Mouse (Mus musculus): ENCODE measurements around the gene Wdr70. TPM values are rescaled to one million over a fixed set of nuclear protein-coding genes. Genes with fewer than 3 reads are reported as not detected.

Wdr70 gene
- polyA plus RNA-seq, 1 experiment from 2014 or later = 73.0 TPM

DNA sequence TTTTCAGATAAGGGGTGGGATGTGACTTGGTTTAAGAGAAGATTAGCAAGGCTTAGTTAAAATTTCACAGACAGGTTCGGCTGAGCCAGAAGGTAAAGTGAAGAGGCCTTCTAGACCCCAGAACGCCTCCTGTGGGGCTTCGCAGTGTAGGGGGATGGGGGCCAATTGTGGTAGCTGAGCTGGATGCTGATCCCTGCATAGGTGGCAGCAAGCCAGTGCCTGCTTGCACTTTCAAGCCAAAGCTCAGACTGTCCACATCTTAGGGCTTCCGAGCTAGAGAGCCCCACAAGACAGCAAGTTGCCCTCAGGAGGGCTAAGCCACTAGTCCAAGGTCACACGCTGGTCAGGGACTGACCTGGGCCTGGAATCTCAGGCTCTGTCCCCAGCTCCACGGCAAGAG is 275.1 kb downstream of the Wdr70 start:
- no peak for DNase-seq (ENCODE audit: extremely low spot score, low spot score)
- Histone ChIP-seq H3K4me1 (no peaks in the 10 kb centered on the region), H3K4me3 (no peak overlapping the region), H3K9me3 (no peaks in the 10 kb centered on the region), H3K27ac (no peak overlapping the region), H3K27me3 (ENCODE audit: poor library complexity, severe bottlenecking) (peaks cover 60% of the 10 kb centered on the region), H3K36me3 (replicated peaks) (no peaks in the 10 kb centered on the region)
- WGBS = 77% methylated on average over 6 of the region's 6 CpGs

Small RNAs within 50 kb of the gene (microRNA-seq; reads per million reads assigned to microRNA genes)
- gene Gm27529 = not detected

Other genes with a start within 250 kb of the Wdr70 start
- gene Nup155, start 10.1 kb upstream of the Wdr70 start, polyA plus RNA-seq (2016; fragmentation: Nextera tagmentation; extraction: Ambion mirVana) = 34.2 and 37.1 TPM in 2 replicates
- gene Cplane1, start 69.9 kb upstream of the Wdr70 start, polyA plus RNA-seq (2016; fragmentation: Nextera tagmentation; extraction: Ambion mirVana) = 9.8 TPM in 2 replicates

All from forebrain, embryonic 10.5 days (tissue).